Mouse (Mus musculus): ENCODE results near the gene Zfp382.
"Not testable (repeated sequence)": the region's sequence is repeated elsewhere in the genome, so short reads cannot be mapped to it uniquely, and the experiment has no call there.

Zfp382 gene

GRCm38 (mm10) chr7:30154040-30154439 lies 32.3 kb downstream of the Zfp382 start:
- no peak for DNase-seq

GRCm38 (mm10) chr7:30155507-30155906 lies 33.8 kb downstream of the Zfp382 start:
- no peak for DNase-seq

GRCm38 (mm10) chr7:30163113-30163512 lies 41.4 kb downstream of the Zfp382 start:
- DNase-seq: no peak

GRCm38 (mm10) chr7:30164745-30165144 lies 43.0 kb downstream of the Zfp382 start:
- DNase-seq: no peak

GRCm38 (mm10) chr7:30168914-30169582 lies 47.3 kb downstream of the Zfp382 start:
- no peak for DNase-seq

GRCm38 (mm10) chr7:30169583-30170282 lies 48.0 kb downstream of the Zfp382 start, which contains the start of gene Zfp146:
Gene Zfp146 (minus strand): TSS chr7:30169750.
- peak; percentile 100 for DNase-seq

GRCm38 (mm10) chr7:30170283-30170951 lies 48.7 kb downstream of the Zfp382 start:
- peak; percentile 77 for DNase-seq

- DNase-seq: no peak
Observed at GRCm38 (mm10) chr7:30176474-30176873, 54.7 kb downstream of the Zfp382 start.

- no peak for DNase-seq
Observed at GRCm38 (mm10) chr7:30178256-30178655, 56.5 kb downstream of the Zfp382 start.

GRCm38 (mm10) chr7:30181308-30181707 lies 59.6 kb downstream of the Zfp382 start:
- DNase-seq: peak; percentile 94

GRCm38 (mm10) chr7:30181929-30182328 lies 60.2 kb downstream of the Zfp382 start:
- not testable (repeated sequence) for DNase-seq

- DNase-seq: not testable (repeated sequence)
Observed at GRCm38 (mm10) chr7:30183189-30183588, 61.4 kb downstream of the Zfp382 start.

GRCm38 (mm10) chr7:30183879-30184289 lies 62.1 kb downstream of the Zfp382 start, which contains the start of gene Cox7a1:
Gene Cox7a1 (plus strand): TSS chr7:30184144.
- DNase-seq: peak; percentile 99
